Mouse (Mus musculus) kidney, embryonic 16.5 days (tissue): Measurements from ENCODE around the gene Asxl2. TPM values are rescaled to one million over a fixed set of nuclear protein-coding genes. Genes with fewer than 3 reads are reported as not detected.

Experiments
- ATAC-seq: fragments of 200-750 bp; cut with Nextera tagmentation; 2 replicates; pipeline ENCODE4 v1.8.0; 2017; ENCODE audit warnings: moderate TSS enrichment; ENCODE audit not compliant: low FRiP score, low TSS enrichment
- H3K27ac ChIP-seq: fragments of 300-500 bp; sonication (generic); 2 replicates; pipeline ENCODE4 v1.5.1; 2014; ENCODE audit warnings: low read length
- H3K27me3 ChIP-seq: fragments of 300-500 bp; sonication (generic); 2 replicates; pipeline ENCODE4 v1.6.1; 2014; ENCODE audit warnings: low read length, control low read depth, mixed read lengths; ENCODE audit not compliant: insufficient read depth
- H3K36me3 ChIP-seq: fragments of 300-500 bp; sonication (generic); 2 replicates; pipeline ENCODE4 v1.6.1; 2014; ENCODE audit warnings: low read length, control low read depth, mixed read lengths; ENCODE audit not compliant: insufficient read depth
- H3K4me1 ChIP-seq: fragments of 300-500 bp; sonication (generic); 2 replicates; pipeline ENCODE4 v1.6.1; 2014; ENCODE audit warnings: low read length, control low read depth, mixed read lengths; ENCODE audit not compliant: insufficient read depth
- H3K4me2 ChIP-seq: fragments of 300-500 bp; sonication (generic); replicated peaks from 2 replicates; pipeline ENCODE4 v1.6.1; 2014; ENCODE audit warnings: low read depth, low read length
- H3K4me3 ChIP-seq: fragments of 300-500 bp; sonication (generic); 2 replicates; pipeline ENCODE4 v1.5.1; 2014; ENCODE audit warnings: mild to moderate bottlenecking, low read length
- H3K9ac ChIP-seq: fragments of 300-500 bp; sonication (generic); replicated peaks from 2 replicates; pipeline ENCODE4 v1.6.1; 2014; ENCODE audit warnings: low read length
- H3K9me3 ChIP-seq: fragments of 300-500 bp; sonication (generic); 2 replicates; pipeline ENCODE4 v1.6.1; 2016; ENCODE audit warnings: low read length, control low read depth
- WGBS: fragments of 180-500 bp; shearing (Covaris S2); extraction: QIAGEN DNeasy Blood & Tissue Kit; methylation state at CpG from one replicate; pipeline ENCODE4 v1.1.7; 2014; 5-methylcytosine and 5-hydroxymethylcytosine counted together
- polyA plus RNA-seq: library from polyadenylated mRNA; unstranded; fragments of >200 nt; fragmentation: Nextera tagmentation; extraction: Ambion mirVana; gene quantifications from 2 replicates; pipeline ENCODE4 v1.2.1, GENCODE M21; 2015

Asxl2 gene
- 15.0 and 20.7 TPM in 2 replicates for polyA plus RNA-seq

DNA sequence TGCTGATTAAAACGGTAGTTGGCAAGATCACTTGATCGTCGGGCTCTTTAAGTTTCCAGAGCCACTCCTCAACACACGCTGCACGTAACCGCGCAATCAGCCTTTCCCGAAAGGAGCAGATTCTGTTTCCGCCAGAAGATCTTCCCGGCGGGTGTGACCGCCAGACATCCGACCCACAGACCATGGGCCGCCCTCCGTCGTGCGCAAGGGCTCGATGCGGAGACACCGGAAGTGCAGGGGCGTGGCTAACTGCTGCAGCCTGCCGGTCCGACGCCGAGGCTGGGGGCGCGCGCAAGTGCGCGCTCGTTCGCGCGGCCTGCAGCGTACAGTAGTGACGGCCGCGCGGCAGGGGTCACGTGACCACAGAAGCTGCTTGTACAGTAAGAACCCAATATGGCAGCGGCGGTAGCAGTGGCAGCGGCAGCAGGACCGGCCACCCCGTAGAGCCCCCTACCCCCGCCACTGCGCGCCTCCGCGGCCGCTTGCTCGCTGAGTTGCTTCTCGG lies at the start of gene Asxl2:
Asxl2 (plus strand) TSS at position 328 of the 505 bp plus-strand sequence.
- Histone ChIP-seq H3K4me1 (0 out of 2 replicates have a peak, but pooled peaks cover 8% of the 10 kb centered on the region), H3K9ac (peak within 1 kb of the TSS; percentile 89), H3K4me3 (peak within 1 kb of the TSS; percentile 96), H3K9me3 (no peaks in the 10 kb centered on the region), H3K4me2 (peak within 1 kb of the TSS; percentile 65), H3K27me3 (no peaks in the 10 kb centered on the region), H3K36me3 (peaks cover 3% of the 10 kb centered on the region; the same call in 1 of the 2 replicates), H3K27ac (peak within 1 kb of the TSS; percentile 98)
- peak; percentile 96 for ATAC-seq
- under 1% methylated on average over 53 of the region's 53 CpGs for WGBS

DNA sequence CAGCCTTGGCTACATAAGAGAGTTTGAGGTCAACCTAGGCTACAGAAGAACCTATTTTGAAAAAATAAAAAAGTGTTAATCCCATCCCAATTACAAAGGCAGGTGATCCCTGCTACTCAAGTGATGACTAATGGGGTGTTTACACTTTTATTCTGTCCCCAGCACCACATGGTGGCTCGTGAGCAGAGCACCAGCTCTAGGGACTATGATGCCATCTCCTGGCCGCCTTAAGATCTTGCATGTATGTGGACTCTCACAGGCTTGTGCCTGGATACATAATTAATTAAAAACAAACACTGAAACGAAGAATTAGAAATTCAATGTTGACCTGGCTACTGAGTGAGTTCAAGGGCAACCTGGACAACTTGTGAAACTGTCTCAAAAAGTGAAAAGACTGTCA lies 49.5 kb upstream of the Asxl2 start:
- no peak for ATAC-seq
- WGBS: 32% methylated on average over 3 of the region's 3 CpGs
- Histone ChIP-seq H3K4me3 (no peak overlapping the region), H3K27me3 (no peaks in the 10 kb centered on the region), H3K4me2 (no peak overlapping the region), H3K27ac (no peak overlapping the region), H3K36me3 (0 out of 2 replicates have a peak, but pooled peaks cover 5% of the 10 kb centered on the region), H3K4me1 (no peaks in the 10 kb centered on the region), H3K9me3 (no peaks in the 10 kb centered on the region), H3K9ac (no peak overlapping the region)

DNA sequence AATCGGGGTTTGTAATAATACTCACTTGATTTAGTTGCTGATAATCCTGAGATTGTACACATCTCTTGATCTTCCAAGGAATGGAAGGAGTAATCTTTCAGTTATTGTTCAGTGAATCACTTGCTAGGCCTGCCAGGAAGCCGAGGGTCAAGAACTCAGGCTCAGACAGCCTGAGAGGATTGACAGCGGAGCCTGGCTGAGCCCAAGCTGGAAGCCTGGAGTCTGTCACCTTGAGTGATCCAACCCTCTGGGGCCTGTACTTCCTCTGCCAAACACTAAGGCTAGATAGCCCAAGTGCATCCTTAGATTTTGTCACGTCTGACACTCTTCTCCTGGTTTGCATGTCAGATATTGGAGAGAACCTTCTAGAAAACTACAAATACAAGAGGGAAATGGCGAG lies 48.9 kb upstream of the Asxl2 start:
- Histone ChIP-seq H3K9ac (no peak overlapping the region), H3K27ac (no peak overlapping the region), H3K36me3 (peaks cover 11% of the 10 kb centered on the region; the same call in 1 of the 2 replicates), H3K4me1 (no peaks in the 10 kb centered on the region), H3K4me2 (no peak overlapping the region), H3K27me3 (no peaks in the 10 kb centered on the region), H3K9me3 (no peaks in the 10 kb centered on the region), H3K4me3 (no peak overlapping the region)
- ATAC-seq: no peak
- 84% methylated on average over 5 of the region's 5 CpGs for WGBS

DNA sequence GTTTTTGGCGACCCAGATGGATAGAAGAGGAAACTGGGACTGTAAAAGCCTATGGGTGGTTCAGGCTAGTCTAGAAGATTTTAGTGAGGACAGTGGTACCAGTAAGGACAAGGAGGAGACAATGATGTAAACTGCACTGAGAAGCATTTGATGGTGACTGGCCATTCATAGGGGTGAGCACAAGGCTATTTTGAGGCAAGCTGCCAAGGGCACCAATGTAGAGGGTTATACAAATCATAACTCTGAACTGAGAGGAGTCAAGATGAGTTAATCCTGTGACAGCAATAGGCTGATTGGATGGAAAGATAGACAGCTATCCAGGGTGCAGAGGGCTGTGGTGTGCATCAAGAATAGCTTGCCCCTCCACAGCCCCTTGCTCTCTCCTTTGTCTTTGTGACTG lies 41.8 kb upstream of the Asxl2 start:
- Histone ChIP-seq H3K9ac (no peak overlapping the region), H3K27ac (no peak overlapping the region), H3K4me2 (no peak overlapping the region), H3K9me3 (no peaks in the 10 kb centered on the region), H3K4me1 (no peaks in the 10 kb centered on the region), H3K27me3 (no peaks in the 10 kb centered on the region), H3K36me3 (peaks cover 30% of the 10 kb centered on the region), H3K4me3 (no peak overlapping the region)
- 74% methylated on average over 1 of the region's 1 CpGs for WGBS
- ATAC-seq: no peak

DNA sequence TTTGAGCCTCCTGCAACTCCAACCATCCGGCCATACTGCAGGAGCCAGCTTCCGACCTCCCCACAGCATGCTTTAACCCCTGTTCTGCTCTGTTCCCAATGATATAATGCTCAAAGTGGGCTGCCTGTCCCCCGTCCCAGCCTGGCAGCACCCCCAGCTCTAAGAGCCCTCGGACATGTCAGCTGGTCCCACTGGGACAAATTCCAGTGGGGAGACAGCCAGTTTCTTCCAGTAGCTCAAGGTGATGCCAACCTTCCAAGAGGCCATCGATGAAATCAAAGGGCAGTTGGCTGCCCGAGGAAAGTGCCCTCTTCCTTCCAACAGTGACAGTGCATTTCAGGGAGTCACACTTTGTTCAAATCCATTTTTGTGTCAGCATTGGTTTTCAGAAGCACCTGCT lies 41.4 kb upstream of the Asxl2 start:
- H3K27me3 ChIP-seq: no peaks in the 10 kb centered on the region
- no peaks in the 10 kb centered on the region for H3K4me1 ChIP-seq
- no peak overlapping the region for H3K4me2 ChIP-seq
- H3K27ac ChIP-seq: no peak overlapping the region
- WGBS: 88% methylated on average over 6 of the region's 6 CpGs
- no peak for ATAC-seq
- no peak overlapping the region for H3K9ac ChIP-seq
- H3K36me3 ChIP-seq: peaks cover 30% of the 10 kb centered on the region
- no peak overlapping the region for H3K4me3 ChIP-seq
- H3K9me3 ChIP-seq: no peaks in the 10 kb centered on the region

DNA sequence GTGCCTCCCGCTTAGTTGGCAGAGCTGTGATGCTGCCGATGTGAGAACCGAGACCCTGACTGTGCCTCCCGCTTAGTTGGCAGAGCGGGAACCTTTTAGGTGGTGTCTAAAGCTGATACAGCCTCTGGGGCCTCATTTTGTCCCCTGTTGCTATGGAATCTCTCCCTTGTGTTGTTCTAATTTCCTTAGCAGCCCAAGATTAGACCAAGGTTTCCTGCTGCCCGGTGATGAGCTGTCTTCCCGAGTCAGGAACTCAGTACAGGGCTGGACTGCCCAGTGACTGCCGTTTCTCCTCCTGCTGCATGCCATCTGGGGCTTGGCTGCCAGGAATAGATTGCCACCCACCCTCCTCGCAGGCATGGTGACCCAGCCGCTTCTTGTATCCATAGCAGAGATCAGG lies 40.7 kb upstream of the Asxl2 start:
- peaks cover 30% of the 10 kb centered on the region for H3K36me3 ChIP-seq
- H3K4me1 ChIP-seq: no peaks in the 10 kb centered on the region
- 84% methylated on average over 10 of the region's 10 CpGs for WGBS
- no peaks in the 10 kb centered on the region for H3K9me3 ChIP-seq
- no peaks in the 10 kb centered on the region for H3K27me3 ChIP-seq
- no peak overlapping the region for H3K27ac ChIP-seq
- no peak for ATAC-seq
- no peak overlapping the region for H3K4me2 ChIP-seq
- no peak overlapping the region for H3K9ac ChIP-seq
- no peak overlapping the region for H3K4me3 ChIP-seq

DNA sequence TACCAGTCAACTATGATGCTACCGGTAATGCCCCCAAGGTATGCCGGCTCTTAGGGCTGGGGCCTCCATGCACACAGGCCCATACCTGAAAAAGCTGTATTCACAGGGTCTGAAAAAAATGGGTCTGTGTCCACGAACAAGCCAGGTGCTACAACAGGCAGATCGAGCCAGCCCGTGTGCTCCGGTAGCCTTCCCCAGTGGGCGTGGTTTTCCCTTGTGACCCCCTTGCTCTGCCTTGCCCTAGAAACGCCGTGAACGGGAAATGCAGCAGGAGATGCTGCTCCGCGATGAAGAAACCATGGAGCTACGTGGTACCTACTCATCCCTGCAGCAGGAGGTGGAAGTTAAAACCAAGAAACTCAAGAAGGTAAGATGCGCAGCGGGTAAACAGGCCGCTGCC lies 38.8 kb upstream of the Asxl2 start:
- Histone ChIP-seq H3K4me2 (no peak overlapping the region), H3K9me3 (no peaks in the 10 kb centered on the region), H3K27me3 (no peaks in the 10 kb centered on the region), H3K36me3 (peaks cover 21% of the 10 kb centered on the region), H3K27ac (no peak overlapping the region), H3K4me1 (no peaks in the 10 kb centered on the region), H3K9ac (no peak overlapping the region), H3K4me3 (no peak overlapping the region)
- 93% methylated on average over 16 of the region's 16 CpGs for WGBS
- ATAC-seq: no peak

DNA sequence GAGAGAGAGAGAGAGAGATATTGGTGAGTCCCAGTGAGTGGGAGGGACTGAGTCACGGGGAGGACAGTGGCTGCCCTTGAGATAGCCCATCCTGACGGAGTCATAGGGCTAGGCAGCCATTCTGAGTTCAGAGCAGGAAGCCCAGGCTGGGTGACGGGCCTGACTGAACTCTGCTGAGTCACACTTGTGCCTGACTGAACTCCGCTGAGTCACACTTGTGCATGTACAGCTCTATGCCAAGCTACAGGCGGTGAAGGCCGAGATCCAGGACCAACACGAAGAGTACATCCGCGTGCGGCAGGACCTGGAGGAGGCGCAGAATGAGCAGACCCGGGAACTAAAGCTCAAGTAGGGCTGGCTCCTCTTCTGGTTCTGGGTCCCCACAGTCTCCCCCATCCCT lies 37.3 kb upstream of the Asxl2 start:
- 91% methylated on average over 12 of the region's 12 CpGs for WGBS
- H3K4me1 ChIP-seq: no peaks in the 10 kb centered on the region
- no peak for ATAC-seq
- no peak overlapping the region for H3K27ac ChIP-seq
- H3K27me3 ChIP-seq: no peaks in the 10 kb centered on the region
- H3K4me3 ChIP-seq: no peak overlapping the region
- peaks cover 24% of the 10 kb centered on the region for H3K36me3 ChIP-seq
- no peak overlapping the region for H3K9ac ChIP-seq
- H3K9me3 ChIP-seq: no peaks in the 10 kb centered on the region
- no peak overlapping the region for H3K4me2 ChIP-seq

DNA sequence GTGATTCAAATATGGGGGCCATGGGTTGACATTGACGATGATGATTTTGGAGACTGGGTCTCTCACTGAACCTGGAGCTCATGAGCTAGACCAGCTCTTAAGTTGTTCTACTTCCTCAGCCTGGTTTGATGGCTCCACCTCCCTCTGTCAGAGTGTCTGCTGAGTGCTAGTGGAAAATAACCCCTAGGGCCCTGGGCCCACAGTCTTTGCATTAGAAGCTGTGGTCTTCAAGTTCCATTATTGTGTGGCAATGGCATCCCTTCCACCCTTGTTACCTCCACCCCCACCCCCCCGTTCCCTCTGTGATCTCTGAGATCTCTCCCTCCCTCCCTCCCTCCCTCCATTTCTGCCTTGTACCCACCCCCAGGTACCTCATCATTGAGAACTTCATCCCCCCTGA lies 36.6 kb upstream of the Asxl2 start:
- H3K4me3 ChIP-seq: no peak overlapping the region
- H3K9me3 ChIP-seq: no peaks in the 10 kb centered on the region
- no peak overlapping the region for H3K9ac ChIP-seq
- ATAC-seq: no peak
- peaks cover 24% of the 10 kb centered on the region for H3K36me3 ChIP-seq
- WGBS: 94% methylated on average over 2 of the region's 2 CpGs
- H3K27me3 ChIP-seq: no peaks in the 10 kb centered on the region
- H3K27ac ChIP-seq: no peak overlapping the region
- no peak overlapping the region for H3K4me2 ChIP-seq
- H3K4me1 ChIP-seq: no peaks in the 10 kb centered on the region

DNA sequence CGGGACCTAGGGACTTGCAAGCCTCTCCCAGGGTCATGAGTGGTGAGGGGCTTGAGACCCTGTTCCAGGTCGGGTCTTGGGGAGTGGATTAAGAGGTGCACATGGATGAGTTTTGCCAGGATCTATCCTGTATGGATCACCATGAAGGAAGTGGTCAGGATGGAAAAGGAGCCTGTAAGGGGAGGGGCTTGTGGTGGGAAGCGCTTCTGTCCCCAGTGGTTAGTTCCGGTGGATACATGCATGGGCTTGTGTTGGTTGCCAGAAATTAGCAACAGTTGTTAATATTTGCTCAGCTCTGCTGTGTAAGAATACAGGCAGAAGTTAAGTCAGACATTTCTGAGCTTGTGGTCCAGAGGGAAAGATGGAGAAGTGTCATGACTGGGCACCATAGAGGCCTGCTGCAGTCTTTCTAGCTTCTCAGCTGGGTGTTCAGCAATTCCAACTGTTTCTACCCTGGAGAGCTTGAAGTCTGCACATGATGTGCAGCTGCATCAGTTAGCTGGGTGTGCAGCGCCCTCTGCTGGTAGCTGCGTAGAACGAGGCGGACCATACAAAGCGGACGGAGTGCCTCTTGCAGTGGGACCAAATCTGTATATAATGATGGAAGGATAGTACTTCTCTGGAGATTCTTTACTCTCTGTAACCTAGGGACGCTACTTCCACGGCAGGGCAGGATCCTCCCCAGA lies 35.9 kb upstream of the Asxl2 start:
- WGBS: 38% methylated on average over 12 of the region's 12 CpGs
- no peaks in the 10 kb centered on the region for H3K9me3 ChIP-seq
- peaks cover 24% of the 10 kb centered on the region for H3K36me3 ChIP-seq
- peak; percentile 86 for ATAC-seq
- no peaks in the 10 kb centered on the region for H3K27me3 ChIP-seq
- H3K9ac ChIP-seq: no peak overlapping the region
- H3K4me2 ChIP-seq: no peak overlapping the region
- no peak overlapping the region for H3K4me3 ChIP-seq
- no peak overlapping the region for H3K27ac ChIP-seq
- no peaks in the 10 kb centered on the region for H3K4me1 ChIP-seq
